Mouse (Mus musculus): ENCODE data around the gene Gm6176.
"Not testable (repeated sequence)": the region's sequence is repeated elsewhere in the genome, so short reads cannot be mapped to it uniquely, and the experiment has no call there.

Gm6176 gene

GRCm38 (mm10) chr7:22056205-22056604 lies at the start of gene Gm6176:
Gene Gm6176, minus strand, starts transcription at chr7:22056305.
- not testable (repeated sequence) for DNase-seq

GRCm38 (mm10) chr7:22068757-22069156 lies 12.7 kb upstream of the Gm6176 start, which contains the start of gene Vmn1r139:
Gene Vmn1r139, plus strand, starts transcription at chr7:22069057.
- not testable (repeated sequence) for DNase-seq

GRCm38 (mm10) chr7:22028797-22029196 lies 27.3 kb downstream of the Gm6176 start, which contains the start of gene Vmn1r138:
Gene Vmn1r138, minus strand, starts transcription at chr7:22028897.
- not testable (repeated sequence) for DNase-seq

Data from kidney, adult 8-10 months (tissue).